Mouse (Mus musculus): ENCODE data around the gene Gpc3. TPM values are rescaled to one million over a fixed set of nuclear protein-coding genes. Genes with fewer than 3 reads are reported as not detected.
"Not testable (repeated sequence)": the region's sequence is repeated elsewhere in the genome, so short reads cannot be mapped to it uniquely, and the experiment has no call there.

The Gpc3 gene
- total RNA-seq, 1 experiment from 2014 or later, result 65.3 TPM

- DNase-seq, result no peak
Measured at GRCm38 (mm10) chrX:52401188-52401587, 212.6 kb downstream of the Gpc3 start.

DNA sequence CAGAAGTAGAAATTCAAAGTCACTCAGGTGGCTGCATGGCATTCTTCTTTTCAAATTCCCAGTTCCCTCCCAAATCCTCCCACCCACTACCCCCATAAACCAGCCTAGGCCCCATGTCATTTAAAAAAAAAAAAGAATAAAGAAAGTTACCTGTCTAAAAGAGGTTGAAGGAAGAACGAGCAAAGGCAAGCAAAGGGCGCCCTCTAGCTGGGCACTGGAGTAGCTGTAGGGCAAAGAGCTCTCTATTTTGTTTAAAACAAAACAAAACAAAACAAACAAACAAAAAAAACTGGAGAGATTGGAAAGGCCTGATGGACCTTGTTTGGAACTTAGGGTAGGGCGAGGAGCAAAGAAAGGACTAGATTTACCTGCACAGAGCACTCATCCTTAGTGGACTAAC lies 238.6 kb downstream of the Gpc3 start:
- DNase-seq, result peak; percentile 26

DNA sequence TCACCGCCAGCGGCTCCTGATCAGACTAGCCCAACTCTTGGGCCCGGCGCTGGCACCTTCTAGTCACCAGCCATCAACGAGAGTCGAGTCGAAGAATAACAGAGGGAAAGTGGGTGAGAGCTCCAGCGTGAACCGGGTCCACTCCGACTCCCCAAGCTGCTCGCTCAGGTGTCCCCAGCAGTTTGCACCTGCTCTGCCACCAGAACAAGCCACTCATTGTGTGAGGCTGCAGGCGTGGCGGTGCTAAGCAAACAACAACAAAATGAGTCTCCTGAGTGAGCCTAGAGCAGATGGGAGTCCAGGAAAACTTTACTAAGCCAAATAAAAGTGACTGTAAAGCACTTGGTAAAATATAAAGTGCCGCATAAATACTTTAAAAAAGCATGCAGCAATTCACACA lies 239.5 kb downstream of the Gpc3 start:
- DNase-seq, result no peak

- DNase-seq, result no peak
Measured at GRCm38 (mm10) chrX:52372436-52372835, 241.3 kb downstream of the Gpc3 start.

GRCm38 (mm10) chrX:52369938-52370758 lies 243.6 kb downstream of the Gpc3 start:
- DNase-seq, result peak; percentile 9

DNA sequence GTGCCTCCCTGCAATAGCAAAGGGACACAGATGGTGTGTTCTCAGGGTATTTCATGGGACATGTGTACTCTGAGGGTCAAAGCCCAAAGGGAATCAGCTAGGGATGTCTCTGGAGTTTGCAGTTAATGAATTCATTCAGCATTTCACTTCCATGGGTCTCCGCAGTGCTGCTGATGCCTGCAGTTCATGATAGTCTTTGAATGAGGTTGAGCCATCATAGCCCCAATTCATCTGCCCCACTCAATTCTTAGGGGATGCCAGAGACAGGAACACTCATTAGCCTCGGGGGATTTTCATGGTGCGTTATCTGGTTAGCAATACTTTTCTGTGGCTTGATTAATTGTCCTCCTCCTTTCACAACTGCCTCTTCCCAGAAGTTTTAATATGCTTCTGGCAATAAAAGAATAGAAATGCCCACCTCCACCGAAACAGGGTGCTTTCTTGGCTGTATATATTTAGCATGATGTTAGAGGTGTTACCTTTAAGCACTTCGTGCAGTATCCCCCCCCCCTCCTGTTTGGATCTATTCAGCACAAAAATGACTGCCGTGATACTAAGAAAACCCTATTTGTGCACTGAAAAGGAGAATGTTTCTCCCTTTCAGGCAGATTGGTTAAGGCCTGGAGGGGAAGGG lies 244.3 kb downstream of the Gpc3 start:
- no peak for DNase-seq

- DNase-seq, result no peak
Measured at GRCm38 (mm10) chrX:52366826-52367225, 246.9 kb downstream of the Gpc3 start.

GRCm38 (mm10) chrX:52365790-52366189 lies 248.0 kb downstream of the Gpc3 start:
- peak; percentile 21 for DNase-seq

DNA sequence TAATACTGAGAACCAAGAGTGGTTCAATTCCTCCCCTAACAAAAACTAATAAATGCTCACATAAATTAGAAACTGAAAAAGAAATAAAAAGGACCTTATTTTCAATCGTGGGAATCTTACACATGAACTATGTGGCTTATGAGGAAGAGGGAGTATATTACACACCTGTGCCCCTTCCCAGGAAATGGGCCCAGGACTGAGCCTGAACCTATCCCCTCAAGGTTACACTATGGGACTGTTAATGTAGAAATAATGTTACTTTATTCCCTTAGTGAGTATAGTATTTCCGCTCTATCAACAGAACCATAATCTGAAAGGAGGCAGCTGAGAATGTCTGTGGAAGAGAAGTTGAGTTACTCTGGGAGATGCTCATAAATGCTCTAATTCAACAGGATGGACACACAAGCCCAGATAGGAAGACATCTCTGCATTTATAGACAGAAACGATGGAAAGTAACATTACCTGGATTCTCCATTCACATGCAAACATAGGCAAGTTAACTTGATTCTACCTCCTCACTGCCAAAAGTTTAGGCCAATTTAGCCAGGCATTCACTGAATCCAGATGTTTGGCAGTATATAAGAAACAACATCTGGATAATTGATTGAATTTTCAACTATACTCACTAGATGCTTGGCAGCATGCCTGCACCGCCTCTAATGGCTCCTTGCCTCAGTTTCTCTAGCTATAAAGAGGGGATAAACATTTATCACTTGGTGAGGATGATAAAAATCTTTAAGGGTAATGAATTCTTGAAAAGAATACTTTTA lies 251.3 kb downstream of the Gpc3 start:
- no peak for DNase-seq

DNA sequence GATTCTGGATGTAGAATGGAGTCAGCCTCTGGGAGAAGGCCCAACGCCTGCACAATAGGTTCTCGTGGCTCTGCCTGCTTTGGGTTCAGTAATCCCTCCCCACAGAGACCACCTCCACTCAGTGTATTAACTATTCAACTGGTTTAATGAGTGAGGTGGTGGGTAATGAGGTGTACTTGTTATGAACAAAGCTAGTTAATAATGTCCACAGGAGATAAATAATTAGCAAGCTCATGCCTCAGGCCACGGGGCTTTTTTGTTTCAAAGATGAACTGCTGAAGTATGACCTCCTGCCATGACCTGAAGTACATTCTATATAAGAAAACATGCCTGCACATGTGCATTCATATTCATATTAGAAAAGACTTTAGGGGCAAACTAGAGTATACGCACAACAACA lies 260.8 kb downstream of the Gpc3 start:
- no peak for DNase-seq

GRCm38 (mm10) chrX:52350631-52351030 lies 263.1 kb downstream of the Gpc3 start:
- not testable (repeated sequence) for DNase-seq

- DNase-seq, result no peak
Measured at GRCm38 (mm10) chrX:52348773-52349172, 265.0 kb downstream of the Gpc3 start.

DNA sequence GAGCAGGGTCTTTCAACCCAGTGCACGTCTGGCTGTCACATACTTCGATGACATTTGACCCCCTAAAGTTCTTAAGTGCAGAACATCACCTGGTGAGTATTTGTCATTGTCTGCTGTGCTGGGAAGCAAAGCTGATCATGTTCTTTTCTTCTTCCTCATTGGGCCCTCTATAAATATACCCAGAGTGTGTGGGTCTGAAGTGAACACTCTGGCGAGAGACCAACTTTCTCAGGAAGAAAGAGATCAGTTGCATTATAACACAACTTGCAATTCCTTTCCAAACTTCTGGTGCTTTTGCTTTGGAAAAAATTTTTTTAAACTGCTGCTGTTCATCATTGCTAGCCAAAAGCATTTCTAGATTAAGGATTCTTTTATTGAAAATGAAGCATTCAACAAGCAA lies 269.7 kb downstream of the Gpc3 start:
- no peak for DNase-seq

GRCm38 (mm10) chrX:52340251-52340650 lies 273.5 kb downstream of the Gpc3 start:
- DNase-seq, result no peak

DNA sequence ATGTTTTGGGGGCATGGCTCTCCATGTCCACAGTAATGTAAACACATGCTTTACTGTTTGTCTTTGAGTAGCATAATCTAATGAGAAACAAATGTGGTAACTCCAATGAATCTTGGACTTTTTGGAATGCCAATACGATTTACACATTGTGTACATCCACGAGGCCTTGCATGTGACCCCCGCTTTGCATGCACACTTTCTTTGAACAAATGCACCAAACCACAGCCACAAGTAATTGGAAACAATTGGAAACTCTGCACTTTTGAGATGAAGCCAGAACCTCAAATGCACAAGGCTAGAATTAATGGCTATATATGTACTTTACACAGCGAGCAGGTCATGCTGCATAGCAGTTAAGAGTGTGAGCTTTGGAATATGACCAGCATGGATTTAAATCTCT lies 292.0 kb downstream of the Gpc3 start:
- DNase-seq, result no peak

GRCm38 (mm10) chrX:52320653-52321052 lies 293.1 kb downstream of the Gpc3 start:
- peak; percentile 5 for DNase-seq

DNA sequence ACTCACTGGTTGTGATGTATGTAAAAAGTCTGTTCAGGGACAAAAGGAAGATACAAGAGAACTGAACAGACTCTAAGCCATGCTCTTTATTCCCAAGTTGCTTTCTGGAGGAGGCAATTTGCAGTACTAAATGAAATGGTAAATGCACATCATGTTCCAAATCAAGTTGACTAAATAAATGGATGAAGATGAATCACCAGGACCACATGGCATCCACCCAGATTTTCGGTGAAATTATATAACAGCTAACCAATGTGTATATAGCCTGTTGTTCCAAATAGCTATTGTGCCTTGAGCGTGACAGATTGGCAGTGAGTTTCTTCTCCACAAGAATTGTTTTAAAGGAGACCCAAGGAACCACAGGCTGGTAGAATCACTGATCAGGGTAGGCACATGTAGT lies 302.8 kb downstream of the Gpc3 start:
- DNase-seq, result peak; percentile 5

GRCm38 (mm10) chrX:52305226-52305625 lies 308.5 kb downstream of the Gpc3 start:
- DNase-seq, result no peak

DNA sequence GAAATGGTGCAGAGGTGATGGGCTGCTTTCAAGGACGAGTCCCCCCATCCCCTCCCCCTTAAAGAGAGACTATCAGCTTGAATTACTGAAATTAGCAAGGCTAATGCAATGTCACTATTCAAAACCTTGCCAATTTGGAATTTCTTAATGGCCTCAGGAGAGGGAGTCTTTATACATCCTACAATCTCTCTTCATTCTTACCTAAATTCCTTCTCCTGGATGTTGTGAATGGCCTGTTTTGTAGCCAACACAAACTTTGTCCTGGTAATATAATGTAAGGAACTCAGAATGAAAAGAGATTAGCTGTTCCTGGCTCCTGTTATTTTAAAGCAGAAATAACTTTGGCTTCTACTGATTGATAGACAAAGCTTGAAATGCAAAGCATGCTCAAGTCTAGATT lies 325.0 kb downstream of the Gpc3 start:
- DNase-seq, result no peak

GRCm38 (mm10) chrX:52287944-52288343 lies 325.8 kb downstream of the Gpc3 start:
- peak; percentile 54 for DNase-seq

- DNase-seq, result no peak
Measured at GRCm38 (mm10) chrX:52282070-52282469, 331.7 kb downstream of the Gpc3 start.

DNA sequence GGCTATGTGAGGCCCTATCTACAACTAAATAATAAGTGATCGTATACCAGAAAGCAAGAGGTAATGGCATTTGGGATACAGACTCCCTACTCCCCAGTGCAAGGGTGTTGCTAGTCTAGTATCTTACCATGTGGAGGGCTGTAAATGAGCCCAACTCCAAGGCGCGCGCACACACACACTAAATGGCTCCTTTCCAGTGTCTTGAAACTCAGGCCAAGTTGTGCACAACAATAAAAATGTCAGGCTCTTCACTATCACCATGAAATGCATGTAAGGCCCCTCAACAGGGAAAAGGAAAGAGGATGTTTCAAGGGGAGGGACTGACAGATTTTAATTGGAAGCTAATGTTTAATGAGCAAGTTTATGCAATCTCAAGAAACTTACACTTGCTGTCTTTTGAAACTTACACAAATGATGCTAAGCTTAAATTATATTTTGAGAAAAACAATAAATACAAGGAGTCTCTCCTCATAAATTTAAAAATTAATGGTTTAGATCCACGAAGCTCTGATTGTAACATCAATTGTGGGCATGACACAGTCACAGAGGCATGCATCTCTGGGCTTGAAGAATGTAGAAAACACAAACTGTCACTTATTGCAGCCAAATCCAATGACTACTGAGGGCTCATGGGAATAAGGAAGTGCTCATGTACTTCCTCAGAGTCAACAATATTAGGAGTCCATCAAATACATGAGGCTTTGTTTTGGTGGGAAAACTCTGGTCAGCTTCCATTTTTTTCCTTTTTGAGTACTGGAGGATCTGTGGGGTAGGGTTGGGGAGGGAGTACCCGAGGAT lies 332.4 kb downstream of the Gpc3 start:
- DNase-seq, result no peak

Measured in adrenal gland, postnatal 14 days (tissue).